Mouse (Mus musculus) lung, postnatal 0 days (tissue): ENCODE measurements around the gene Olfr555. TPM values are rescaled to one million over a fixed set of nuclear protein-coding genes. Genes with fewer than 3 reads are reported as not detected.

Experiments used
- ATAC-seq: fragments of 200-750 bp; cut with Nextera tagmentation; 2 replicates; pipeline ENCODE4 v1.8.0; 2017; ENCODE audit warnings: moderate library complexity
- DNase-seq: peaks from one replicate; pipeline ENCODE4 v3.0.0-alpha.2; 2016; ENCODE audit warnings: low spot score
- H3K27ac ChIP-seq: fragments of 300-500 bp; sonication (generic); 2 replicates; pipeline ENCODE4 v1.5.1; 2014; ENCODE audit warnings: antibody characterized with exemption, mild to moderate bottlenecking, low read length, mixed read lengths
- H3K27me3 ChIP-seq: fragments of 300-500 bp; sonication (generic); replicated peaks from 2 replicates; pipeline ENCODE4 v1.6.1; 2014; ENCODE audit warnings: low read length, mixed read lengths; ENCODE audit not compliant: insufficient read depth
- H3K36me3 ChIP-seq: fragments of 300-500 bp; sonication (generic); 2 replicates; pipeline ENCODE4 v1.6.1; 2014; ENCODE audit warnings: low read length, mixed read lengths; ENCODE audit not compliant: insufficient read depth
- H3K4me1 ChIP-seq: fragments of 300-500 bp; sonication (generic); 2 replicates; pipeline ENCODE4 v1.6.1; 2014; ENCODE audit warnings: antibody characterized with exemption, low read depth, low read length, mixed read lengths; ENCODE audit not compliant: insufficient read depth
- H3K4me2 ChIP-seq: fragments of 300-500 bp; sonication (generic); replicated peaks from 2 replicates; pipeline ENCODE4 v1.6.1; 2014; ENCODE audit warnings: low read depth, mild to moderate bottlenecking, low read length, moderate library complexity, mixed read lengths
- H3K4me3 ChIP-seq: fragments of 300-500 bp; sonication (generic); 2 replicates; pipeline ENCODE4 v1.5.1; 2014; ENCODE audit warnings: low read depth, low read length
- H3K9ac ChIP-seq: fragments of 300-500 bp; sonication (generic); replicated peaks from 2 replicates; pipeline ENCODE4 v1.6.1; 2014; ENCODE audit warnings: low read depth, mild to moderate bottlenecking
- H3K9me3 ChIP-seq: fragments of 300-500 bp; sonication (generic); 2 replicates; pipeline ENCODE4 v1.6.1; 2016; ENCODE audit warnings: low read length, mixed read lengths
- CTCF ChIP-seq: IDR thresholded peaks from 2 replicates; pipeline ENCODE4 v1.5.1; 2016; ENCODE audit warnings: antibody characterized with exemption, mild to moderate bottlenecking
- EP300 ChIP-seq: IDR thresholded peaks from 2 replicates; pipeline ENCODE4 v1.6.1; 2016; ENCODE audit warnings: antibody characterized with exemption, mild to moderate bottlenecking, control low read depth
- WGBS: fragments of 180-500 bp; shearing (Covaris S2); extraction: QIAGEN DNeasy Blood & Tissue Kit; methylation state at CpG from one replicate; pipeline ENCODE4 v1.1.7; 2014; 5-methylcytosine and 5-hydroxymethylcytosine counted together
- polyA plus RNA-seq: library from polyadenylated mRNA; unstranded; fragments of >200 nt; fragmentation: Nextera tagmentation; extraction: Ambion mirVana; gene quantifications from 2 replicates; pipeline ENCODE4 v1.2.1, GENCODE M21; 2015

Olfr555 gene
- polyA plus RNA-seq, 1 experiment from 2014 or later: not detected

- no peak overlapping the region for H3K4me3 ChIP-seq
- ATAC-seq (no peak), DNase-seq (no peak)
- H3K9ac ChIP-seq: no peak overlapping the region
- WGBS: 79% methylated on average over 7 of the region's 7 CpGs
- no peaks in the 10 kb centered on the region for H3K4me1 ChIP-seq
- H3K27ac ChIP-seq: no peak overlapping the region
- no peak for TF ChIP-seq EP300
- TF ChIP-seq CTCF: no peak
- H3K4me2 ChIP-seq: no peak overlapping the region
- H3K27me3 ChIP-seq: no peaks in the 10 kb centered on the region
- H3K36me3 ChIP-seq: no peaks in the 10 kb centered on the region
- H3K9me3 ChIP-seq: no peaks in the 10 kb centered on the region
Measured at GRCm38 (mm10) chr7:102698461-102698860, 39.8 kb downstream of the Olfr555 start.

- H3K9me3 ChIP-seq: no peaks in the 10 kb centered on the region
- H3K4me3 ChIP-seq: no peak within 1 kb of the TSS
- DNase-seq (no peak), ATAC-seq (no peak)
- H3K4me1 ChIP-seq: no peaks in the 10 kb centered on the region
- H3K36me3 ChIP-seq: no peaks in the 10 kb centered on the region
- TF ChIP-seq CTCF (no peak), EP300 (no peak)
- no peak within 1 kb of the TSS for H3K4me2 ChIP-seq
- H3K9ac ChIP-seq: no peak within 1 kb of the TSS
- no peak within 1 kb of the TSS for H3K27ac ChIP-seq
- no peaks in the 10 kb centered on the region for H3K27me3 ChIP-seq
Measured at GRCm38 (mm10) chr7:102701915-102702314, 43.3 kb downstream of the Olfr555 start, which contains the start of gene Olfr558. Gene Olfr558 (plus strand): TSS chr7:102702215.

Other genes with a start within 250 kb of the Olfr555 start
- 20.7 and 25.2 TPM in 2 replicates for gene Rrm1, start 217.1 kb upstream of the Olfr555 start, polyA plus RNA-seq
- gene Olfr543, start 177.1 kb upstream of the Olfr555 start, polyA plus RNA-seq: not detected in 2 replicates
- not detected in 2 replicates for gene Olfr544, start 170.5 kb upstream of the Olfr555 start, polyA plus RNA-seq
- gene Olfr545, start 159.2 kb upstream of the Olfr555 start, polyA plus RNA-seq: not detected in 2 replicates
- gene Olfr547, start 124.1 kb upstream of the Olfr555 start, polyA plus RNA-seq: not detected in 2 replicates
- not detected in 2 replicates for gene Olfr548-ps1, start 117.9 kb upstream of the Olfr555 start, polyA plus RNA-seq
- not detected in 2 replicates for gene Olfr549, start 109.0 kb upstream of the Olfr555 start, polyA plus RNA-seq
- 0.76 and 0.80 TPM in 2 replicates for gene Trim21, start 93.3 kb upstream of the Olfr555 start, polyA plus RNA-seq
- gene Olfr550, start 87.4 kb upstream of the Olfr555 start, polyA plus RNA-seq: 0.21 TPM in 2 replicates
- gene Olfr551, start 66.9 kb upstream of the Olfr555 start, polyA plus RNA-seq: not detected in 2 replicates
- not detected in 2 replicates for gene Olfr552, start 61.1 kb upstream of the Olfr555 start, polyA plus RNA-seq
- gene Olfr553, start 40.6 kb upstream of the Olfr555 start, polyA plus RNA-seq: not detected in 2 replicates
- not detected in 2 replicates for gene Olfr554, start 20.4 kb upstream of the Olfr555 start, polyA plus RNA-seq
- gene Olfr556, start 6.1 kb downstream of the Olfr555 start, polyA plus RNA-seq: not detected in 2 replicates
- 11.6 and 13.2 TPM in 2 replicates for gene Trim68, start 28.5 kb downstream of the Olfr555 start, polyA plus RNA-seq
- not detected in 2 replicates for gene Olfr557, start 37.1 kb downstream of the Olfr555 start, polyA plus RNA-seq
- 0.13 and 0.16 TPM in 2 replicates for gene Olfr558, start 43.4 kb downstream of the Olfr555 start, polyA plus RNA-seq
- not detected in 2 replicates for gene Olfr33, start 60.2 kb downstream of the Olfr555 start, polyA plus RNA-seq
- not detected in 2 replicates for gene Olfr559, start 68.7 kb downstream of the Olfr555 start, polyA plus RNA-seq
- not detected in 2 replicates for gene Olfr560, start 100.5 kb downstream of the Olfr555 start, polyA plus RNA-seq
- gene Olfr78, start 100.6 kb downstream of the Olfr555 start, polyA plus RNA-seq: 0.04 and 0.12 TPM in 2 replicates
- not detected in 2 replicates for gene Olfr561, start 112.4 kb downstream of the Olfr555 start, polyA plus RNA-seq
- not detected in 2 replicates for gene Olfr564, start 144.7 kb downstream of the Olfr555 start, polyA plus RNA-seq
- gene Olfr566, start 199.9 kb downstream of the Olfr555 start, polyA plus RNA-seq: not detected in 2 replicates
- not detected in 2 replicates for gene Olfr568, start 218.3 kb downstream of the Olfr555 start, polyA plus RNA-seq
- gene Olfr569, start 232.1 kb downstream of the Olfr555 start, polyA plus RNA-seq: not detected in 2 replicates
- gene Olfr570, start 235.8 kb downstream of the Olfr555 start, polyA plus RNA-seq: not detected in 2 replicates